Mouse (Mus musculus): ENCODE measurements around the gene Satl1. TPM values are rescaled to one million over a fixed set of nuclear protein-coding genes. Genes with fewer than 3 reads are reported as not detected.

The Satl1 gene
- not detected in 2 replicates for polyA plus RNA-seq (2021; fragmentation: Nextera tagmentation)
- long read RNA-seq, experiment 1, result 0 reads
- long read RNA-seq, experiment 2, result 0 reads

DNA sequence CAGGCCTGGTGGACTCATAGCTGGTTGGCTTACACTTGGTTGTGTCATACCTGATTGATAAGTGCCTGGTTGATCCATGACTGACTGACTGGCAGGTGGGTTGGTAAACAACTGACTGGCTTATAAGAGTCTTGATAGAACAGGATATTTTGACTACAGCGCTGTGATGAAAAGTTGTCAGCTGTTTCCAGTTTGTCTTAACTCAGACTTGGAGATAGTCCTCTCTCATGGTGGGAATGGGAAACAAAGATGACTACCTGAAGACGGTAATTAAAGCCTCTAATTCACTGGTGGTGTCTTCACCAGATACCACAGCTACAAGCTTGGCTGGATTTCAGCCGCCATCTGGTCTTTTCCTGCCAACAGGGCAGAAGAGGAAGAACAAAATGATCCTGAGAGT is at the start of gene Satl1:
Gene Satl1 (minus strand): TSS at position 101 of the 400 bp plus-strand sequence.

Other genes starting within 250 kb of the Satl1 start
- not detected in 2 replicates for gene 4933403O08Rik, start 167.7 kb downstream of the Satl1 start, polyA plus RNA-seq (2021; fragmentation: Nextera tagmentation)
- 9.8 and 11.4 TPM in 2 replicates for gene Apool, start 95.4 kb downstream of the Satl1 start, polyA plus RNA-seq (2021; fragmentation: Nextera tagmentation)
- not detected in 2 replicates for gene 2010106E10Rik, start 88.5 kb upstream of the Satl1 start, polyA plus RNA-seq (2021; fragmentation: Nextera tagmentation)
- gene Zfp711, start 193.7 kb upstream of the Satl1 start, polyA plus RNA-seq (2021; fragmentation: Nextera tagmentation), result 4.4 and 6.2 TPM in 2 replicates